16 mouse cellular contexts compared by ENCODE assay signal in genomic region chr2:11722564-11722963, GRCm38 (mm10).
"Had no signal": no experiment of that assay in that cellular context is flagged by ENCODE, and none has a peak within 500 bp of the region (broad histone marks: within the 10 kb centered on the region; RNA-seq: fewer than 3 reads in every experiment).

No protein-coding gene starts in this region.

- DNase-seq: left cerebral cortex, postnatal 4 days; liver; liver, embryonic 13.5 days; liver, postnatal 0 days; lung, adult 2 months; lung, embryonic 14.5 days; lung, postnatal 10 days; lung, postnatal 14 days; lung, postnatal 36 days; lung, postnatal 4 days; midbrain, embryonic 14.5 days had no signal

- ATAC-seq: liver, embryonic 12.5 days; liver, postnatal 0 days; lung, postnatal 0 days; midbrain, embryonic 13.5 days; midbrain, embryonic 15.5 days; midbrain, embryonic 16.5 days had no signal
